Mouse (Mus musculus) G1E (cell line): ENCODE measurements around the gene Pdk1. TPM values are rescaled to one million over a fixed set of nuclear protein-coding genes. Genes with fewer than 3 reads are reported as not detected.
"Not testable (repeated sequence)": the region's sequence is repeated elsewhere in the genome, so short reads cannot be mapped to it uniquely, and the experiment has no call there.

Experiments
- ATAC-seq: 2 replicates; pipeline ENCODE4 v1.8.0; 2016; ENCODE audit warnings: mild to moderate bottlenecking; ENCODE audit not compliant: insufficient number of reproducible peaks, poor library complexity, low FRiP score, severe bottlenecking; ENCODE audit errors: extremely low read depth
- DNase-seq: peaks from one replicate; pipeline ENCODE4 v3.0.0; 2012; ENCODE audit warnings: low spot score
- H3K27me3 ChIP-seq: 2 replicates; pipeline ENCODE4 v1.6.1; 2012; ENCODE audit warnings: mild to moderate bottlenecking, low read length, inconsistent platforms; ENCODE audit not compliant: insufficient read depth
- H3K36me3 ChIP-seq: replicated peaks from 2 replicates; pipeline ENCODE3; 2012; ENCODE audit warnings: mild to moderate bottlenecking, inconsistent platforms
- H3K4me1 ChIP-seq: 2 replicates; pipeline ENCODE4 v1.6.1; 2012; ENCODE audit warnings: low read depth, low read length, inconsistent platforms, mixed read lengths; ENCODE audit not compliant: insufficient read depth
- H3K4me3 ChIP-seq: 2 replicates; pipeline ENCODE4 v1.5.1; 2012; ENCODE audit warnings: low read depth, mild to moderate bottlenecking, inconsistent platforms, low read length, moderate library complexity, mixed read lengths
- H3K9me3 ChIP-seq: replicated peaks from 2 replicates; pipeline ENCODE4 v1.6.1; 2012; ENCODE audit warnings: inconsistent platforms
- CTCF ChIP-seq: IDR thresholded peaks from 2 replicates; pipeline ENCODE4 v1.5.1; 2012; ENCODE audit warnings: low read depth, low read length, inconsistent platforms, mixed read lengths
- GATA1 ChIP-seq: IDR thresholded peaks from 2 replicates; pipeline ENCODE4 v1.6.1; 2012; ENCODE audit warnings: borderline replicate concordance, low read length, inconsistent platforms, mixed read lengths
- GATA2 ChIP-seq: IDR thresholded peaks from 2 replicates; pipeline ENCODE4 v1.6.1; 2012; ENCODE audit warnings: low read depth, low read length, inconsistent platforms, borderline replicate concordance
- POLR2AphosphoS5 ChIP-seq: IDR thresholded peaks from 2 replicates; pipeline ENCODE4 v1.6.1; 2012; ENCODE audit warnings: low read depth, low read length, inconsistent platforms; ENCODE audit not compliant: insufficient replicate concordance
- TAL1 ChIP-seq: conservative IDR thresholded peaks from 2 replicates; pipeline ENCODE4 v1.6.1; 2012; ENCODE audit warnings: low read depth, low read length, inconsistent platforms, mixed read lengths
- polyA plus RNA-seq: library from polyadenylated mRNA; stranded (reverse); fragments of >175 nt; gene quantifications from 2 replicates; pipeline ENCODE4 v1.2.3, GENCODE M21; 2012
- total RNA-seq, 2 experiments: library from RNA; stranded (forward) in 1 of 2; stranded (reverse) in 1 of 2; fragments of 200-1000 nt in 1 of 2; fragments of >200 nt in 1 of 2; fragmentation: Nextera tagmentation in 1 of 2; gene quantifications; 2 replicates each; pipeline ENCODE4 v1.2.3; 2014 to 2017

Pdk1 gene
- total and polyA plus RNA-seq, 3 experiments, result 50.3 to 141 (median 62.8) TPM

DNA sequence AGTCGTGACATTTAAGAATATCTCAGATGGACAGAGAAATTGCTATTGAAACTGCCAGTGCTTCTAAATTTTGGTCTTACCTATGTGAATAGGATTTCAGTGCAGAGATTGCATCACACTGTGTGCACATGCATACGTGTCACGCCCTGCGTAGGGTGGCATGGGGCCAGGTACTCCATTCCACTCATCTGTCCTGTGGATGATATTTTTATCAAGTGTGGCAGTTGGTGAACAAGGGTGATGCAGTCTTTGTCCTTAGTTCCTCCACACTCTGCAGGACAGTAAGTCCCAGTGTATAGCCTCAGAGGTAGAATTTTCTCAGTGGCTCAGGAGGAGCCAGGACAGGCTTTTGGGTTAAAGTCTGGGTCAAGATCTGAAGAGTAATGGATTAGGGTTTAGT, 36.8 kb upstream of the Pdk1 start:
- H3K36me3 ChIP-seq, result no peaks in the 10 kb centered on the region
- DNase-seq (no peak), ATAC-seq (no peak)
- TF ChIP-seq GATA2, result no peak
- no peak for TF ChIP-seq CTCF
- TF ChIP-seq POLR2AphosphoS5, result no peak
- TF ChIP-seq TAL1, result no peak
- no peak for TF ChIP-seq GATA1
- no peaks in the 10 kb centered on the region for H3K9me3 ChIP-seq
- no peaks in the 10 kb centered on the region for H3K4me1 ChIP-seq
- H3K4me3 ChIP-seq, result no peak overlapping the region
- peaks cover 18% of the 10 kb centered on the region for H3K27me3 ChIP-seq

GRCm38 (mm10) chr2:71837261-71837660, 35.8 kb upstream of the Pdk1 start:
- no peaks in the 10 kb centered on the region for H3K9me3 ChIP-seq
- H3K27me3 ChIP-seq, result peaks cover 18% of the 10 kb centered on the region
- ATAC-seq (no peak), DNase-seq (no peak)
- no peak overlapping the region for H3K4me3 ChIP-seq
- H3K4me1 ChIP-seq, result no peaks in the 10 kb centered on the region
- TF ChIP-seq CTCF, result no peak
- TF ChIP-seq POLR2AphosphoS5, result no peak
- no peak for TF ChIP-seq GATA1
- TF ChIP-seq GATA2, result no peak
- TF ChIP-seq TAL1, result no peak
- no peaks in the 10 kb centered on the region for H3K36me3 ChIP-seq

GRCm38 (mm10) chr2:71837791-71838190, 35.2 kb upstream of the Pdk1 start:
- Histone ChIP-seq H3K36me3 (no peaks in the 10 kb centered on the region), H3K27me3 (peaks cover 23% of the 10 kb centered on the region), H3K4me1 (no peaks in the 10 kb centered on the region), H3K4me3 (no peak overlapping the region), H3K9me3 (no peaks in the 10 kb centered on the region)
- peak; percentile 5; the same call in 1 of the 2 replicates for TF ChIP-seq CTCF
- TF ChIP-seq POLR2AphosphoS5, result no peak
- peak; percentile 21 for DNase-seq
- ATAC-seq, result no peak

- TF ChIP-seq TAL1 (no peak), CTCF (no peak), GATA1 (no peak), GATA2 (no peak), POLR2AphosphoS5 (no peak)
- Histone ChIP-seq H3K4me3 (no peak overlapping the region), H3K27me3 (peaks cover 18% of the 10 kb centered on the region), H3K9me3 (no peaks in the 10 kb centered on the region), H3K4me1 (no peaks in the 10 kb centered on the region), H3K36me3 (no peaks in the 10 kb centered on the region)
- DNase-seq, result no peak
- no peak for ATAC-seq
These were observed 29.7 kb upstream of the Pdk1 start for GRCm38 (mm10) chr2:71843316-71843715.

- H3K36me3 ChIP-seq, result no peaks in the 10 kb centered on the region
- no peaks in the 10 kb centered on the region for H3K4me1 ChIP-seq
- H3K4me3 ChIP-seq, result no peak overlapping the region
- no peak for DNase-seq
- no peak for ATAC-seq
- no peak for TF ChIP-seq GATA2
- no peak for TF ChIP-seq POLR2AphosphoS5
- TF ChIP-seq GATA1, result no peak
- no peak for TF ChIP-seq CTCF
- no peak for TF ChIP-seq TAL1
- no peaks in the 10 kb centered on the region for H3K9me3 ChIP-seq
- H3K27me3 ChIP-seq, result peaks cover 19% of the 10 kb centered on the region
These were observed 28.1 kb upstream of the Pdk1 start for GRCm38 (mm10) chr2:71844906-71845305.

DNA sequence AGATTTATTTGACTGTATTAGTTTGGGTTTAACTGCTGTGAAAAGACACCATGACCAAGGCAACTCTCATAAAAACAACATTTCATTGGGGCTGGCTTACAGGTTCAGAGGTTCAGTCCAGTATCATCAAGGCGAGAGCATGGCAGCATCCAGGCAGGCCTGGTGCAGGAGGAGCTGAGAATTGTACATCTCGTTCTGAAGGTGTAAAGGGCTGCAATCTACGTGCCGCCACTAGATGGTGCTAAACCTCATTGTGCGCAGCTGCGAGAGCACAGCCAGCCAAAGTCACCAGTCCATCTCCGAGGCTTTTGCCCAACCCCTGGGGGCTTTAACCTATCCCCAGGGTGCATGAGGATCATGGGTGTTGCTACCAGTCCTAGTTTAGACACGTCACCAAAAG, 20.9 kb upstream of the Pdk1 start:
- not testable (repeated sequence) for ATAC-seq, DNase-seq, H3K4me1 ChIP-seq, H3K9me3 ChIP-seq, H3K36me3 ChIP-seq, H3K4me3 ChIP-seq, H3K27me3 ChIP-seq

GRCm38 (mm10) chr2:71855076-71855475, 17.9 kb upstream of the Pdk1 start:
- TF ChIP-seq TAL1 (no peak), GATA2 (no peak), POLR2AphosphoS5 (no peak), CTCF (no peak), GATA1 (no peak)
- no peaks in the 10 kb centered on the region for H3K36me3 ChIP-seq
- no peak overlapping the region for H3K4me3 ChIP-seq
- H3K4me1 ChIP-seq, result peaks cover 1% of the 10 kb centered on the region; the same call in 1 of the 2 replicates
- H3K27me3 ChIP-seq, result peaks cover 13% of the 10 kb centered on the region
- H3K9me3 ChIP-seq, result no peaks in the 10 kb centered on the region
- DNase-seq (no peak), ATAC-seq (no peak)
